Mouse (Mus musculus): ENCODE measurements around the gene Ikbke. TPM values are rescaled to one million over a fixed set of nuclear protein-coding genes. Genes with fewer than 3 reads are reported as not detected.
"Not testable (repeated sequence)": the region's sequence is repeated elsewhere in the genome, so short reads cannot be mapped to it uniquely, and the experiment has no call there.

Ikbke gene
- polyA plus RNA-seq, 1 experiment from 2014 or later, result 1.3 TPM

GRCm38 (mm10) chr1:131276831-131277230 lies 2.6 kb downstream of the Ikbke start:
- DNase-seq (ENCODE audit: low spot score), result no peak
- Histone ChIP-seq H3K4me3 (no peak overlapping the region), H3K4me1 (peaks cover 46% of the 10 kb centered on the region), H3K9me3 (replicated peaks) (no peaks in the 10 kb centered on the region), H3K27ac (peak overlapping the region; percentile 21), H3K27me3 (ENCODE audit: low read depth, poor library complexity, severe bottlenecking) (no peaks in the 10 kb centered on the region), H3K36me3 (no peaks in the 10 kb centered on the region)

- DNase-seq (ENCODE audit: low spot score), result no peak
- Histone ChIP-seq H3K4me3 (no peak overlapping the region), H3K27me3 (ENCODE audit: low read depth, poor library complexity, severe bottlenecking) (no peaks in the 10 kb centered on the region), H3K27ac (no peak overlapping the region), H3K36me3 (no peaks in the 10 kb centered on the region), H3K9me3 (replicated peaks) (no peaks in the 10 kb centered on the region), H3K4me1 (peaks cover 46% of the 10 kb centered on the region)
- 80% methylated on average over 14 of the region's 14 CpGs for WGBS
These were observed 3.8 kb downstream of the Ikbke start for GRCm38 (mm10) chr1:131275577-131275976.

GRCm38 (mm10) chr1:131274725-131275539 lies 4.5 kb downstream of the Ikbke start:
- Histone ChIP-seq H3K9me3 (replicated peaks) (no peaks in the 10 kb centered on the region), H3K4me1 (peaks cover 47% of the 10 kb centered on the region), H3K27ac (no peak overlapping the region), H3K27me3 (ENCODE audit: low read depth, poor library complexity, severe bottlenecking) (no peaks in the 10 kb centered on the region), H3K4me3 (no peak overlapping the region), H3K36me3 (no peaks in the 10 kb centered on the region)
- DNase-seq (ENCODE audit: low spot score), result no peak
- 42% methylated on average over 22 of the region's 22 CpGs for WGBS

- 28% methylated on average over 22 of the region's 22 CpGs for WGBS
- Histone ChIP-seq H3K4me3 (no peak overlapping the region), H3K9me3 (replicated peaks) (no peaks in the 10 kb centered on the region), H3K36me3 (no peaks in the 10 kb centered on the region), H3K4me1 (peaks cover 19% of the 10 kb centered on the region), H3K27ac (no peak overlapping the region), H3K27me3 (ENCODE audit: low read depth, poor library complexity, severe bottlenecking) (0 out of 2 replicates have a peak, but pooled peaks cover 10% of the 10 kb centered on the region)
- DNase-seq (ENCODE audit: low spot score), result peak; percentile 85
These were observed 9.4 kb downstream of the Ikbke start for GRCm38 (mm10) chr1:131269797-131270578.

GRCm38 (mm10) chr1:131268776-131269175 lies 10.6 kb downstream of the Ikbke start:
- Histone ChIP-seq H3K36me3 (no peaks in the 10 kb centered on the region), H3K27ac (no peak overlapping the region), H3K9me3 (replicated peaks) (no peaks in the 10 kb centered on the region), H3K4me1 (peaks cover 15% of the 10 kb centered on the region), H3K27me3 (ENCODE audit: low read depth, poor library complexity, severe bottlenecking) (0 out of 2 replicates have a peak, but pooled peaks cover 10% of the 10 kb centered on the region), H3K4me3 (no peak overlapping the region)
- 86% methylated on average over 10 of the region's 10 CpGs for WGBS
- no peak for DNase-seq (ENCODE audit: low spot score)

GRCm38 (mm10) chr1:131263905-131264304 lies 15.5 kb downstream of the Ikbke start:
- Histone ChIP-seq H3K9me3 (replicated peaks) (no peaks in the 10 kb centered on the region), H3K4me3 (no peak overlapping the region), H3K4me1 (peaks cover 8% of the 10 kb centered on the region; the same call in 1 of the 2 replicates), H3K27me3 (ENCODE audit: low read depth, poor library complexity, severe bottlenecking) (peaks cover 29% of the 10 kb centered on the region), H3K36me3 (no peaks in the 10 kb centered on the region), H3K27ac (no peak overlapping the region)
- 79% methylated on average over 12 of the region's 12 CpGs for WGBS
- no peak for DNase-seq (ENCODE audit: low spot score)

GRCm38 (mm10) chr1:131260309-131260656 lies 19.1 kb downstream of the Ikbke start:
- Histone ChIP-seq H3K36me3 (no peaks in the 10 kb centered on the region), H3K27me3 (ENCODE audit: low read depth, poor library complexity, severe bottlenecking) (peaks cover 24% of the 10 kb centered on the region), H3K9me3 (replicated peaks) (no peaks in the 10 kb centered on the region), H3K4me1 (peaks cover 8% of the 10 kb centered on the region; the same call in 1 of the 2 replicates), H3K27ac (no peak overlapping the region), H3K4me3 (no peak overlapping the region)
- peak; percentile 87 for DNase-seq (ENCODE audit: low spot score)
- 26% methylated on average over 10 of the region's 10 CpGs for WGBS

GRCm38 (mm10) chr1:131259632-131260308 lies 19.6 kb downstream of the Ikbke start:
- no peak for DNase-seq (ENCODE audit: low spot score)
- Histone ChIP-seq H3K27me3 (ENCODE audit: low read depth, poor library complexity, severe bottlenecking) (peaks cover 24% of the 10 kb centered on the region), H3K27ac (no peak overlapping the region), H3K4me3 (no peak overlapping the region), H3K4me1 (peaks cover 8% of the 10 kb centered on the region; the same call in 1 of the 2 replicates), H3K9me3 (replicated peaks) (no peaks in the 10 kb centered on the region), H3K36me3 (no peaks in the 10 kb centered on the region)
- 62% methylated on average over 10 of the region's 10 CpGs for WGBS

- WGBS, result 90% methylated on average over 6 of the region's 6 CpGs
- Histone ChIP-seq H3K4me1 (peaks cover 5% of the 10 kb centered on the region; the same call in 1 of the 2 replicates), H3K4me3 (no peak overlapping the region), H3K27ac (no peak overlapping the region), H3K36me3 (no peaks in the 10 kb centered on the region), H3K27me3 (ENCODE audit: low read depth, poor library complexity, severe bottlenecking) (peaks cover 25% of the 10 kb centered on the region), H3K9me3 (replicated peaks) (no peaks in the 10 kb centered on the region)
- no peak for DNase-seq (ENCODE audit: low spot score)
These were observed 22.1 kb downstream of the Ikbke start for GRCm38 (mm10) chr1:131257288-131257687.

GRCm38 (mm10) chr1:131252516-131253250 lies 26.7 kb downstream of the Ikbke start:
- whole genome bisulfite sequencing, result 91% methylated on average over 7 of the region's 7 CpGs
- H3K4me3 ChIP-seq; H3K9me3 ChIP-seq (replicated peaks); H3K27ac ChIP-seq; DNase-seq (ENCODE audit: low spot score); H3K4me1 ChIP-seq; H3K36me3 ChIP-seq: not testable (repeated sequence)
- H3K27me3 ChIP-seq (ENCODE audit: low read depth, poor library complexity, severe bottlenecking), result peaks cover 26% of the 10 kb centered on the region

- Histone ChIP-seq H3K4me1 (peaks cover 25% of the 10 kb centered on the region), H3K27me3 (ENCODE audit: low read depth, poor library complexity, severe bottlenecking) (peaks cover 81% of the 10 kb centered on the region), H3K36me3 (no peaks in the 10 kb centered on the region), H3K27ac (no peak overlapping the region), H3K4me3 (no peak overlapping the region), H3K9me3 (replicated peaks) (no peaks in the 10 kb centered on the region)
- 14% methylated on average over 7 of the region's 7 CpGs for WGBS
- DNase-seq (ENCODE audit: low spot score), result no peak
These were observed 32.7 kb downstream of the Ikbke start for GRCm38 (mm10) chr1:131246433-131247395.

Data from limb, embryonic 10.5 days (tissue).